Mouse (Mus musculus) cerebellum, adult 2 months (tissue): ENCODE data around the gene Zscan25.

Experiments
- CTCF ChIP-seq: fragments of 200-500 bp; IDR thresholded peaks from 2 replicates; pipeline ENCODE4 v1.5.1; 2011; ENCODE audit warnings: low read depth, mild to moderate bottlenecking, control low read depth, low read length, moderate library complexity, borderline replicate concordance; ENCODE audit not compliant: insufficient read depth
- POLR2A ChIP-seq: fragments of 200-500 bp; IDR thresholded peaks from 2 replicates; pipeline ENCODE4 v1.6.1; 2011; ENCODE audit warnings: low read length, control low read depth, borderline replicate concordance; ENCODE audit not compliant: insufficient read depth

DNA sequence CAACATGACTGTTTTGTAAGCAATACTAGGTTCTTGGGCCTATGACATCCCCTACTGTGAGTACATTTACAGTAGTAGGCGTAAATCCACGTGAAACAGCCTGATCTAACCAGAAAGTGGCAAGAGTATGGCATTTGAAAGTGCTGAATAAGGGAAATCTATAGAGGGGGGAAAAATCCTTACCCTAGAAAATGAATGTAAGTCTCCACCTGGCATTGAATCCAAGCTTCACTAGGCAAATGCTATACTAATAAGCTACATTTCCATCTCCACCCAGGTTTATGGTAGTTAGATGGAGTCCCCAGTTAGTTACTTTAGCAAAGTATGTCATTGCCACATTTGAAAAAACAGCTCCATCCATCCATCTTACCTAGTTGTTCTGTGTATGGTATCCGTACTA, 30.8 kb upstream of the Zscan25 start:
- TF ChIP-seq POLR2A (no peak), CTCF (no peak)
